Mouse (Mus musculus): ENCODE results near the gene Wdr1. TPM values are rescaled to one million over a fixed set of nuclear protein-coding genes. Genes with fewer than 3 reads are reported as not detected.

The Wdr1 gene
- total RNA-seq, 2 experiments from 2014 or later: 130 to 138 TPM

Other genes starting within 250 kb of the Wdr1 start
- gene Drd5, start 243.9 kb downstream of the Wdr1 start, total RNA-seq (2021): not detected
- 1 to 10 TPM; 2.0 to 2.4 TPM for gene Slc2a9, start 60.1 kb downstream of the Wdr1 start, total RNA-seq (2021)
- gene Zfp518b, start 121.6 kb upstream of the Wdr1 start, total RNA-seq (2021): 1 to 10 TPM; 6.3 to 6.5 TPM

Data from adrenal gland, postnatal 36 days (tissue).